Mouse (Mus musculus) C2C12 (cell line): ENCODE measurements around the gene Lpcat3. TPM values are rescaled to one million over a fixed set of nuclear protein-coding genes. Genes with fewer than 3 reads are reported as not detected.

ENCODE experiments used
- H3K27me3 ChIP-seq: one replicate; pipeline ENCODE4 v1.6.1; 2011; ENCODE audit not compliant: control insufficient read depth, insufficient read depth, insufficient read length
- H3K36me3 ChIP-seq: one replicate; pipeline ENCODE4 v1.6.1; 2011; ENCODE audit not compliant: control insufficient read depth, insufficient read depth
- H3K4me3 ChIP-seq: one replicate; pipeline ENCODE4 v1.5.1; 2011; ENCODE audit warnings: mild to moderate bottlenecking, control low read depth; ENCODE audit not compliant: poor library complexity, insufficient read depth, severe bottlenecking
- H3K79me2 ChIP-seq: one replicate; pipeline ENCODE4 v1.6.1; 2011; ENCODE audit not compliant: control insufficient read depth, insufficient read depth
- H3K79me3 ChIP-seq: one replicate; pipeline ENCODE4 v1.6.1; 2011; ENCODE audit warnings: low read depth, control low read depth
- H3ac ChIP-seq: one replicate; pipeline ENCODE3; 2011; ENCODE audit warnings: low read depth; ENCODE audit not compliant: control insufficient read depth, insufficient read length
- CEBPB ChIP-seq: IDR thresholded peaks from one replicate; pipeline ENCODE4 v1.6.1; 2011; ENCODE audit warnings: low read depth, mild to moderate bottlenecking, control low read depth, moderate library complexity
- CTCF ChIP-seq: IDR thresholded peaks from one replicate; pipeline ENCODE4 v1.5.1; 2011; ENCODE audit not compliant: control insufficient read depth, insufficient read depth, insufficient read length
- FOSL1 ChIP-seq: IDR thresholded peaks from one replicate; pipeline ENCODE4 v1.8.0; 2011; ENCODE audit warnings: mild to moderate bottlenecking, low read length; ENCODE audit not compliant: poor library complexity, insufficient read depth, severe bottlenecking
- MAX ChIP-seq: IDR thresholded peaks from one replicate; pipeline ENCODE4 v1.6.1; 2011; ENCODE audit warnings: mild to moderate bottlenecking, control low read depth
- MYOD1 ChIP-seq: IDR thresholded peaks from one replicate; pipeline ENCODE4 v1.6.1; 2011; ENCODE audit warnings: low read depth; ENCODE audit not compliant: control insufficient read depth, insufficient read length
- MYOG ChIP-seq: IDR thresholded peaks from one replicate; pipeline ENCODE4 v1.6.1; 2011; ENCODE audit not compliant: control insufficient read depth, insufficient read length; ENCODE audit errors: extremely low read depth
- USF1 ChIP-seq: IDR thresholded peaks from one replicate; pipeline ENCODE4 v1.6.1; 2011; ENCODE audit warnings: low read depth, mild to moderate bottlenecking, control low read depth, moderate library complexity
- polyA plus RNA-seq: library from polyadenylated mRNA; unstranded; fragments of >200 nt; fragmentation: generic; extraction: Trizol; gene quantifications from one replicate; pipeline ENCODE4 v1.2.1, GENCODE M21; 2012; ENCODE audit warnings: missing spikeins

Lpcat3 gene
- polyA plus RNA-seq, 1 experiment, result 55.4 TPM

GRCm38 (mm10) chr6:124740211-124740887 lies 77.5 kb downstream of the Lpcat3 start:
- peak overlapping the region; percentile 91 for H3ac ChIP-seq
- TF ChIP-seq USF1 (no peak), MAX (peak; percentile 47), CEBPB (no peak), MYOD1 (no peak), MYOG (no peak), CTCF (peak; percentile 45), FOSL1 (no peak)
- peaks cover 27% of the 10 kb centered on the region for H3K36me3 ChIP-seq
- H3K27me3 ChIP-seq, result no peaks in the 10 kb centered on the region
- peaks cover 10% of the 10 kb centered on the region for H3K79me2 ChIP-seq
- H3K79me3 ChIP-seq, result no peaks in the 10 kb centered on the region
- peak overlapping the region; percentile 45 for H3K4me3 ChIP-seq

GRCm38 (mm10) chr6:124740888-124741761 lies 78.3 kb downstream of the Lpcat3 start, which contains the start of gene Grcc10:
Grcc10 (minus strand) TSS chr6:124741374.
- peaks cover 27% of the 10 kb centered on the region for H3K36me3 ChIP-seq
- H3ac ChIP-seq, result peak within 1 kb of the TSS; percentile 91
- no peaks in the 10 kb centered on the region for H3K27me3 ChIP-seq
- peak; percentile 20 for TF ChIP-seq CEBPB
- peak; percentile 78 for TF ChIP-seq MAX
- no peak for TF ChIP-seq MYOD1
- H3K4me3 ChIP-seq, result peak within 1 kb of the TSS; percentile 45
- H3K79me2 ChIP-seq, result peaks cover 10% of the 10 kb centered on the region
- H3K79me3 ChIP-seq, result no peaks in the 10 kb centered on the region

GRCm38 (mm10) chr6:124741842-124742241 lies 79.0 kb downstream of the Lpcat3 start:
- Histone ChIP-seq H3K27me3 (no peaks in the 10 kb centered on the region), H3K79me2 (peaks cover 10% of the 10 kb centered on the region), H3ac (peak overlapping the region; percentile 37), H3K79me3 (no peaks in the 10 kb centered on the region), H3K4me3 (no peak overlapping the region), H3K36me3 (peaks cover 33% of the 10 kb centered on the region)
- TF ChIP-seq CEBPB, result no peak

- peaks cover 37% of the 10 kb centered on the region for H3K36me3 ChIP-seq
- no peaks in the 10 kb centered on the region for H3K79me3 ChIP-seq
- TF ChIP-seq MYOD1 (no peak), CEBPB (no peak), MYOG (no peak), USF1 (no peak), FOSL1 (no peak), MAX (no peak), CTCF (no peak)
- peaks cover 10% of the 10 kb centered on the region for H3K79me2 ChIP-seq
- no peak overlapping the region for H3ac ChIP-seq
- no peaks in the 10 kb centered on the region for H3K27me3 ChIP-seq
- H3K4me3 ChIP-seq, result no peak overlapping the region
Observed at GRCm38 (mm10) chr6:124742839-124743514, 80.2 kb downstream of the Lpcat3 start.

- Histone ChIP-seq H3K36me3 (peaks cover 37% of the 10 kb centered on the region), H3ac (no peak overlapping the region), H3K79me3 (no peaks in the 10 kb centered on the region), H3K4me3 (no peak overlapping the region), H3K79me2 (peaks cover 10% of the 10 kb centered on the region), H3K27me3 (no peaks in the 10 kb centered on the region)
- TF ChIP-seq CEBPB, result no peak
- TF ChIP-seq FOSL1, result no peak
- TF ChIP-seq USF1, result no peak
- TF ChIP-seq MAX, result no peak
- no peak for TF ChIP-seq MYOG
- no peak for TF ChIP-seq CTCF
- no peak for TF ChIP-seq MYOD1
Observed at GRCm38 (mm10) chr6:124743647-124744046, 80.8 kb downstream of the Lpcat3 start.
